8 mouse cellular contexts compared by ENCODE assay signal in genomic region chr1:165707640-165708322, GRCm38 (mm10). TPM values are rescaled to one million over a fixed set of nuclear protein-coding genes. Genes with fewer than 3 reads are reported as not detected.
DNase-seq lines count a peak whose midpoint lies in the region; ATAC-seq lines count a peak whose summit lies in the region.

No protein-coding gene starts in this region.

- H3K4me3 ChIP-seq in forebrain, embryonic 10.5 days, result peak overlapping the region; percentile 78

- peak overlapping the region; percentile 84 for H3K27ac ChIP-seq in forebrain, embryonic 10.5 days

- ATAC-seq in megakaryocyte-erythroid progenitor cell, adult 5-6 weeks (replicated peaks; ENCODE audit: low FRiP score, low TSS enrichment, poor library complexity, severe bottlenecking), result peak; percentile 42

- DNase-seq in 416B (ENCODE audit: low read depth), result peak; percentile 79
- peak; percentile 75 for DNase-seq in adrenal gland, adult 2 months
- DNase-seq in forebrain, embryonic 10.5 days (ENCODE audit: extremely low spot score, low spot score), result peak; percentile 42
- peak; percentile 87 to 88 for DNase-seq in heart, postnatal 14 days
- peak; percentile 80 to 86 for DNase-seq in kidney, postnatal 4 days
- peak; percentile 71 to 86 for DNase-seq in spleen, postnatal 4 days (ENCODE audit: low spot score in 2 of 2)
- DNase-seq in left cerebral cortex, adult 8-10 months (ENCODE audit: low spot score in 2 of 2), result no peak

- WGBS in forebrain, embryonic 10.5 days, result under 1% methylated on average over 47 of the region's 47 CpGs

- no peaks in the 10 kb centered on the region for H3K36me3 ChIP-seq in forebrain, embryonic 10.5 days (replicated peaks)

- peaks cover 75% of the 10 kb centered on the region for H3K27me3 ChIP-seq in forebrain, embryonic 10.5 days (ENCODE audit: poor library complexity, severe bottlenecking)

- peaks cover 23% of the 10 kb centered on the region for H3K4me1 ChIP-seq in forebrain, embryonic 10.5 days

- H3K9me3 ChIP-seq in forebrain, embryonic 10.5 days, result no peaks in the 10 kb centered on the region

- intact Hi-C loops in heart, postnatal 14 days (cut with DNase I), result loop anchor here (2.0 kb wide), 3 partner anchors 15 to 49 kb away; no protein-coding TSS in a partner anchor

RNA-seq across cellular contexts. Expression of gene Rcsd1, which starts 1.8 kb away (rescaled TPM):
- 10 to 100 TPM; 13.5 to 16.0 TPM for total RNA-seq in adrenal gland, adult 2 months (2021)
- 4.4 and 4.9 TPM in 2 replicates for polyA plus RNA-seq in adrenal gland, adult 2 months (2012; rRNA removed)
- polyA plus RNA-seq in forebrain, embryonic 10.5 days (2016; fragmentation: Nextera tagmentation; extraction: Ambion mirVana), result 8.3 and 8.4 TPM in 2 replicates
- total RNA-seq in heart, postnatal 14 days (2021), result 100 to 1,000 TPM; 103 to 109 TPM
- 9.9 and 19.4 TPM in 2 replicates for total RNA-seq in megakaryocyte-erythroid progenitor cell, adult 5-6 weeks (2014; fragmentation: Nextera tagmentation)
- 11.1 TPM in 2 replicates for total RNA-seq in megakaryocyte-erythroid progenitor cell, adult 5-6 weeks (2017)
- total RNA-seq in left cerebral cortex, adult 8-10 months (2022), result 1 to 10 TPM; 5.5 to 8.2 (median 7.3) TPM

RNA-seq across cellular contexts. Expression of gene Creg1, which starts 55.8 kb away (rescaled TPM):
- 100 to 1,000 TPM in 1 of 2 experiments, 10 to 100 TPM in 1; 66.0 to 104 TPM for total RNA-seq in adrenal gland, adult 2 months (2021)
- 76.1 and 88.4 TPM in 2 replicates for polyA plus RNA-seq in adrenal gland, adult 2 months (2012; rRNA removed)
- polyA plus RNA-seq in forebrain, embryonic 10.5 days (2016; fragmentation: Nextera tagmentation; extraction: Ambion mirVana), result 33.7 and 34.3 TPM in 2 replicates
- 10 to 100 TPM; 43.5 to 52.3 TPM for total RNA-seq in heart, postnatal 14 days (2021)
- 189 and 232 TPM in 2 replicates for total RNA-seq in megakaryocyte-erythroid progenitor cell, adult 5-6 weeks (2014; fragmentation: Nextera tagmentation)
- total RNA-seq in megakaryocyte-erythroid progenitor cell, adult 5-6 weeks (2017), result 159 and 165 TPM in 2 replicates
- 10 to 100 TPM; 32.5 to 44.4 (median 38.7) TPM for total RNA-seq in left cerebral cortex, adult 8-10 months (2022)

Comparison
In these comparisons a context has a peak if more than half of its experiments do, and no peak if none do; other contexts are left out.
1. DNase-seq: peak in 416B (single experiment), adrenal gland, adult 2 months (single experiment), forebrain, embryonic 10.5 days (single experiment), heart, postnatal 14 days (2 of 2), kidney, postnatal 4 days (2 of 2) and spleen, postnatal 4 days (2 of 2); none in left cerebral cortex, adult 8-10 months (0 of 2).
2. RNA of gene Rcsd1, which starts 1.8 kb away (total RNA-seq): 103 to 109 TPM in heart, postnatal 14 days; 9.9 to 19.4 TPM in megakaryocyte-erythroid progenitor cell, adult 5-6 weeks, 13.5 to 16.0 TPM in adrenal gland, adult 2 months and 5.5 to 8.2 TPM in left cerebral cortex, adult 8-10 months; every median in the first group is over 4 times any median in the second.